Mouse (Mus musculus): ENCODE measurements around the gene Pno1.
A peak's percentile ranks its signal among the peaks of the same experiment; 100 is the strongest.

The Pno1 gene

DNA sequence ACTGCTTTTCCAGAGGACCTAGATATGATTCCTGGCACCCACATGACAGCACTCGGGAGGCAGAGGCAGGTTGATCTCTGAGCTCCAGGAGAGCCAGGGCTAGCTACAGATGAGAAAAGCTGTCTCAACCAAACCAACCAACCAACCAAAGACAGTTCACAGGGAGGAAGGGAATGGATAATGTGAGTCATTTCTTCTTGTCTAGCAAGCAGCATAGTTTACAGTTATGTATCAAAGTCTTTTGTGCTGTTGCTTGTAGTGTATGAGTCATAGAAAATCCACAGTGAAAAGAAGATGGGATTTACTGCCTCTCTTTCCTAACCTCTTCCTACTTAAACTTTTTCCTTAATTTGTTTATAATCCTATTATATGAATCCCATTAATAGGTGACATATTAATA lies 34.7 kb downstream of the Pno1 start:
- no peak for DNase-seq

DNA sequence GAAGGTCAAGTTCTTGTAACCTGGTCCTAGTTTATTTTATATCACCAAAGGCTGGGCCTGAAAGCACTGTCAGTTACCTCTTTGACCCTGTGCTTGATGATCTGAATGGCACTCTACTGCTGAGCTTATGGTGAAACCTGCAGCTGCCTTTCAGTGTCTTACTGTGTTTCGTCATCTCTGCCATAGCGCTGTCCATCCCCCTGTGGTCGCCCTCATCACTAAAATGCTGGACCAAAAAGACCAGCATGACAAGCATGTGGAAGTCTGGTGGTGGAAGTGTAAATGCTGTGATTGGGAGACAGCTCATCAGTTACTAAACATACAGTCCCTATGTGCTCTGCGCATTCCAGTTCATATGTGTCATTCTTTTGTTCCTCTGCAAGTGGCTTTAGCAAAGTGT lies 39.1 kb downstream of the Pno1 start:
- no peak for DNase-seq

DNA sequence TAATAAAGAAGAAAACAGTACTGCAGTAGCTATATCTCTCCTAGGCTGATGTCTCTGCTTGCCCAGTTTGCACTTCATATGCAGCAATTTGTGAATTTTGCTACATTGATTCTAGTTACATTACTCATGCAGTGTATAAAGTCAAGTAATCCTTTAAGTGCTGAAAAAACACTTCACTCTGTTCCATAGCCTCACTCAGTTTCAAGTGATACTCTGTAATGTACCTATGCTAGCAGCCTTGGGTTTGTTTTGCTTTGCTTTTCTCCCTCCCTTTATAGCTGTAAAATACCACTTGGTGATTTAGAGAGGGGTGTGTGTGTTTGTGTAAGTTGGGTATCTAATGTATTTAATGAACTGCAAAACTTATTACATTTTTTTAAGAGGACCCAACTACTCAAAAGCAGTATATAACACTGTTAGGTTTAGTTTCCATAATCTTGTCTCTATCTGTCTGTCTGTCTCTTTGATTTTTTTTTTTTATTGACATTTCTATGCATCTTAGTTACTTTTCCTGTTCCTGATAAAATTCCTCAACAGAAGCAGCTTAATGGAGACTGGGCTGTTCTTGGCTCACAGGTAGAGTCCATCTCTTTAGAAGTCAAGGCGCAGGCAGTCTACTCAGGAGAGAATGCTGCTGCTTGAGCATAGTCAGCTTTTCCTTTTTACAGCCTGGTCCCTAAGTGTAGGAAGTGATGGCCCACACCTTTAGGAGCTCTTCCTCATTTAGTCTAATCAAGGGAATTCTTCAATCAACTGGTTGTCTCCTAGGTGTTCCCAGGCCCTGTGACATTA lies 40.2 kb downstream of the Pno1 start:
- no peak for DNase-seq

DNA sequence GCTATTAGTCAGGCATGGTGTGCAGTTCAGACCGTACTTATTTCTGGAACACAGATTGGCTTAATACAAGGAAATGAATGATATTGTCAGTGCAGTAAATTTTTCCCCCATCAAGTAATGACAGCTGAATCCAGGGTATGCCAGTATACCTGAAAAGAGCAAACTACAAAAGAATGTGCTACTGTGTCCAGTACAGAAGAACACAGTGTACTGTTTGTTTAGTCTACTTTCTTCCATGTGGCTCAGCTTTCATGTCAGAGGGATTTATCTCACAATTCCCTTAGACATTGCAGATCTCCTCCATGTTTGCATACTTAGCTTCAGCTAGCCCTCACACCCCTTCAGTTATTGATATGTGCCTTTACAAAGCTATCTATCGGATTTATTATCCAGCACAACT lies 42.1 kb downstream of the Pno1 start:
- no peak for DNase-seq

DNA sequence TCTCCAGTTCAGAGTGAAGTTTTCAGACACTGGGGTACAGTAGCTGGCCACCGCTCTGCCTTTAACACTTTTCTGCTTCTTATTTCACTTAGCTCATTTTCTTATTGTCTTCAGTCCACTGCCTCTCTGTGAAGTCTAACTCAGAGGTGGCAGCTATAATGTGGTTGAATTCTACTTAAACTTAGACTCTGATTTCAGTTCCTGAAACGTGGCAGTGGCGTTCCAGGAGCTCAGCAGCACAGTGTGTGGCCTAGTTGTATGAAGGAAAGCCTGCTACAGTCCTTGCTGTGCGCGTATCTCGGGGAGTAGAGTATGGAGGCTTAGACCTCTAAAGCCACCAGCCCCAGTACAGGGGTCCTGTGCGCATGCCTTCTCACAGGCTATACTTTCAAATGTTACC lies 44.7 kb downstream of the Pno1 start:
- no peak for DNase-seq

DNA sequence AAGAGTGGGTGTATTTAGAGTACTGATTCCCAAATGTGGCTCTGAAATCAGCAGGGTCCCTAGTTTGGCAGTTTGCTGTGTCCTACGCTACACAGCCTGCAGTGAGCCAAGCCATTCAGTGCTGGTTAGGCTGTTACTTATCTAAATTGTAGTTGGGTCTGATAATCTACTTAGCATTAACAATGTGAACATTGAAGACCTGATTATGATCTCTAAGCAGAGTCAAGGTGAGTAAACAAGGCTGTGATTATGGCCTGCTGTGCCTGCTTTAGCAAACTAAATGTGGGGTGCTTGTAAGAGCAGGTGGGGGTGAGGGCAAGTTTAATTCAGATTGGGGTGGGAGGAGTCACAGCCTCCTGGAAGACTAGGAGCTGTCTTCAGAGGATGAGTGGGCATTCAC lies 47.4 kb downstream of the Pno1 start:
- no peak for DNase-seq

DNA sequence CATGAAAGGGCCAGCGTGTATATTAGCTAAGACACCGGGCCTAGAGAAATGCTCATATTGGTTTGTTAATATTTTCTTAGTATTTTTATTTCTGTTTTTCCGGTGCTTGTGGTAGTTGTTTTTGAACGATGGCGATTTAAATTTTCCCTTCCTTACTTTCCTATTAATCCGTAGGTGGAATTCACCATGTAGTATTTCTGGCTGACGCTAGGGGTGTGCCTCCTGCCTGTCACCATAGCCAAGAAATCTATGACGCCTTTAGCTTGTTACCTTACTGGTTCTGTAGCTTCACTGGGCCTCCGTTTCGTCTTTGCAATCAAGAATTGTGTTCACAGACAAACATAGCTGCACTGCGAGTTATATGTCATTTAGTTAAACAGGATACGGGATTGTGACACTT lies 51.1 kb downstream of the Pno1 start:
- DNase-seq = peak; percentile 76

DNA sequence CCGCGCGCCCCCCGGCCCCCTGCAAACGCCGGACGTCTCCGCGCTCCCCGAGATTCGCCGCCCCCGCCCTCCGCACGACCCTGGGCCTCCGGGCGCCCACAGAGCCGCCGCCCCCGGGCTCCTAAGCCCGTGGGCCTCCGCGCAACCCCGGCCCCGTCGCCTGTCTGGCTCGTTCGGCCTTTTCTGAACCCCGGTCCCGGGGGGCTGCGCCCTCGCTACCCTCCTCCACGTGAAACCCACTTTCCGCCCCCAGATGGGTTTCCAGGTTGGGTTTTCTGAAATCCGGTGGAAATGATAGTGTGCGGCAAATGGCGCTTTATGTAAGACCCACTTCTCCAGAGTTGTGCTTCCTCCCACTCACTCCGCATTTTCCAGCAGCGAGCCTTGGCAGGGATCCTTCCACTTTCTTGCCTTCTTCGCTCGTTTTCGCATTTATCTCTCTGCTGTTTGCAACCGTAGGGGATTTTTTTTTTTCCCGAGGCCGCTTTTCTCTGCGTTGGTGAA lies 51.6 kb downstream of the Pno1 start:
- peak; percentile 70 for DNase-seq

DNA sequence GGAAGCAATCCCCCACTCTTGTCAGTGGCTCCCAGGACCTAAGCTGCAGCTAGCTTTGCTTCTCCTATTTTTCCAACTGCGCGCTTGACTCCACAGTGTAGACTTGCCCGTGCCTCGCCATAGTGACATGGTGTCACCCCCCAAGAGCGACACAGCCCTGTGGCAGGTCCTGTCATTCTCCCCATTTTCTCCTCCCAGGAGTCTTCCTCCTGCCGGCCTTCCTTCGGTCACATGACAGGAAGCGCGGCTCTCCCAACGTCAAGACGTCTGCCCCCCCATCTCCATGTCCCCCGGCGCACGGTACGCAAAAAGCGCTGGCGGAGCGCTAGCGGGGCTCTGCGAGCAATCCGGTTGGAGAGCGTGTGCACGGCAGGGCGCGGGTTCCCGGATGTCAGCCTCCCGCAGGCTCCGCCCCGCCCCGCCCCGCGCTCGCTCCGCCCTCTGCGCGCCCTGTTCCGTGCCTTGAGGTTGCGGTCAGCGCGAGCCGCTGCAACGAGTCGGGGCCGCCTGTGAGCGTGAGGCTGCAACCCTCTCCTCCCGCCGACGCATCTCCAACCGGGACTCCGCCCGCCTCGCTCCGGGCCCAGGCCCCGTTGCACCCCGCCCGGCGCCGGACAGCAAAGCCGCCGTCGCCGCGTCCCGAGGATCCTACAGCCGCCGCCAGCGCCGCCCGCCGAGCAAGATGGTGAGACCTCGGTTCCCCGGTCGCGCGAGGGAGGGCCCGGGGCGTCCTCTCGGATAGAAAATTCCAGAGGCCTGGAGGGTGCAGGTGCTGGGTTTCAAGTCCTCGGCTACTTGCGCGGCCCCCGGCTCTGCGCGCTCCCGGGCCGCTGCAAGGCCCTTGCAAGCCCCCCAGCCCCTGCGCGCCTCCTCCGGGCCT lies 52.3 kb downstream of the Pno1 start, which contains the start of gene Ppp3r1:
Gene Ppp3r1, plus strand, starts transcription at position 406 of the 880 bp plus-strand sequence.
- DNase-seq = peak; percentile 98

Data from cerebellum, adult 9-11 months (tissue).